Mouse (Mus musculus) spleen, adult 18-20 months (tissue): ENCODE data around the gene Fuk.
A peak's percentile ranks its signal among the peaks of the same experiment; 100 is the strongest.
"Not testable (repeated sequence)": the region's sequence is repeated elsewhere in the genome, so short reads cannot be mapped to it uniquely, and the experiment has no call there.

Experiments
- DNase-seq, 2 experiments: peaks; one replicate each; pipeline ENCODE4 v3.0.0; 2022; ENCODE audit warnings: mixed read lengths in 2 of 2

Fuk gene

DNA sequence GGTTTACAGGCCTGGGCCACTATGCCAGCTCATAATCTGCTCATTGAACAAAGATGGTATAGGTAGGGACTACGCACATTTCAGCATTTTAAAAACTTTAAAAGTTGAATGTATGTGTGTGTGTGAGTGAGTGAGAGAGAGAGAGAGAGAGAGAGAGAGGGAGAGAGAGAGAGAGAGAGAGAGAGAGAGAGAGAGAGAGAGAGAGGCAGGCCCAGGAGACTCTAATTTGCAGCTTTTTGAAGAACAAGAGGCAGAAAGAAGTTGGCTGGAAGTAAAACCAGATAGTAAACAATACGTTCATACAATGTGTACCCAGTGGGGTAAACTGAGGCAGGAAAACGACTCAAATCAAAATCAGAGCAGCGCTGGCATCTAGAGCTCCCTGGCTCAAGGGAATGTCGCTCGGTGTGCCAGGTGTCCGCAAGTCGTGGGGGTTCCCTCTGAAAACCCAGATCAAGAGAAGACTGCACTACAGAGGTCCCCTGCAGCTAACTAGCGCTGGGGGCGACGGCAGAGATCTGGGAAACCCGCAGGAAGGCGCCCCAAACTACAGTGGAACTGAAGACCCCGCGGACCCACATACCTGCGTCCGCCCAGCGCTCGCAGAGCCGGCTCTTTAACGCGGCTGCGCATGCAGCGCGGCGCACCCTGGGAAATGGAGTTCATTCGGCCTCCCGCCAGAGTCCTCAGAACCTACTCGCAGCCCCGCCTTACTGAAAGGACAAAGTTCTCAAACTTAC is at the start of gene Fuk:
Gene Fuk (minus strand): TSS at position 650 of the 740 bp plus-strand sequence.
- DNase-seq: peak; percentile 64 to 80

DNA sequence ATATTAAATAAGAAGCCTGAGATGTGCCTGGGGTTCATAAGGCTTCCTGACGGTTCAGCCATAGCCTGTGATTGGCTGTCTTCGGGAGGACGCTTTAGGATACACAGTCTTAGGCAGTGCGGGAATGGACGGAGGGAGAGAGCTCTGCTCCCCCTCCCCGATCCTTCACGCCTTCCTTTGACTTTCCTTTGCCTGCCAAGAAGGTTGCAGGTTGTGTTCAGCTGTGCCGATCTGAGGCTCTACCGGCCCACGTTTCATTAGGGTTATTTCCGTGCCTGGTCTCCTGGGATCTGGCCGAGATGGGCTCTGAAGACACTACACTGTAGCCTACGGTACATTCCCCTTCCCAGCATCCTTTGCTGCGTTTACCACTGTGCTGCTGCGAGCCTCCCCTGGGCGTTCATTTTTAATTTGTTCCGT is 47.8 kb upstream of the Fuk start:
- peak; percentile 59 to 65 for DNase-seq

DNA sequence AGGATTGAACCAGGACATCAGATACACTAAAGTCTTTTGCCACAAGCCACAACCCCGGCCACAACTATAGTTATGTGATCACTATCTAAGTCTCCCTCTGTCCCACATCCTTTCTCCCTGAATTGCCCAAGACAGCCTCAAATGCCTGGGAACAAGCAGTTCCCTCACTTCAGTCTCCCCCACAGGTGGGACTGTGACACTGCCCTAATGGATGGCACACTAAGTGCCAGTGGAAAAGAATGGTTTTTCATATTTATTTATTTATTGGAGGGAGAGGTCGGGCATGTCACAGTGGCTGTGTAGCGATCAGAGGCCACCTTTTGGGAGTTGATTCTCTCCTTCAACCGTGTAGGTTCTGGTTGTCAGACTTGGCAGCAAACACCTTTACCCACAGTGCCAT is 43.4 kb upstream of the Fuk start:
- DNase-seq: no peak

DNA sequence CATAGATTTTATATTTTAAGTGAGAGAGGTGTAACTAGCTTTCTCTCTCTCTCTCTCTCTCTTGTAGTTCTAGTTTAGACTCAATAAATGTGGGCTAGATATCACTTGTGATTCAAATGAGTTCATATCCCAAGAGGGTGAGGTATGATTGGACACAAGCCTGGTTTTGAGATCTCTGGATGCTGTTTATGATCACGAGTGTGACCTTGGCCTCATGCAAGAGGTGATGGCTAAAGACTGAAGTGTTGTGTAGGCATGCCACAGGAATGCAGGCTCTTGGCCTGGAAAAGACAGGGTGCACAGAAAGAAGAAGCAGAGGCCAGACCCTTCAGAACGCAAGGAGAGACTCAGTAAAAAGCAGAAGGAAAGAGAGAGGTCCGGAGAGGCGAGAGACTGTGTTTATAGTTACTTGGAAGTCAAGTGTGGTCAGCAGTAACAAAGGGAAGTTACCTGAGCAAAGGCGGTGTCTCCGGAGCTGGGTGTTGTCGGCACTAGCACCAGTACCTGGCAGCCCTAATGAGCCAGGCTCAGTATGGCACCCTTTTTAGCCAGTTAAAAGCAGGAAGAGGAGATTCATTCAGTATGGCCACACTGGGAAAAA is 42.1 kb upstream of the Fuk start:
- no peak for DNase-seq

DNA sequence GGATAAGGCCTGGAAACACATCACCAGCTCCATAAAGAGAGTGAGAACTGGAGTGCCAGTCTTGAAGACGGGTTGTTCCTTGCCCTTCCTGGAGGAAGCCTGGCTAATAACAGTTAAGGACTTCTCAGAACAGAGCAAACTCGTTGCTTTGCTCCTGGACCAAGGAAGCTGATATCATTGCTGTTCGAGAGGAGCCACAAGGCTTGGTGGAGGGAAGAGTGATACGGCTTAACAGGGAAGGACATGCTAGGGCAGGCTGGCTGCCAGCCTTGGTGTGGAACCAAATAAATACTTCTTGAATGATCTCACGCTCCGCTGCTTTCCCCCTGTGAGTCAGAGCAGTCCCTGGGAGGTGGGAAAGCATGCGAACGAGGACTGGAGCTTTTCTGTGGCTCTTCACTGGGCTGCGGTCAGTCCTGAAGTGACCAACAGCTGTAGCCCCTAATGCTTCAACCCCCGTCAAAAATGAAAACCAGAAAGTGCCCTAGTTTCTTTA is 39.2 kb upstream of the Fuk start:
- DNase-seq: no peak

DNA sequence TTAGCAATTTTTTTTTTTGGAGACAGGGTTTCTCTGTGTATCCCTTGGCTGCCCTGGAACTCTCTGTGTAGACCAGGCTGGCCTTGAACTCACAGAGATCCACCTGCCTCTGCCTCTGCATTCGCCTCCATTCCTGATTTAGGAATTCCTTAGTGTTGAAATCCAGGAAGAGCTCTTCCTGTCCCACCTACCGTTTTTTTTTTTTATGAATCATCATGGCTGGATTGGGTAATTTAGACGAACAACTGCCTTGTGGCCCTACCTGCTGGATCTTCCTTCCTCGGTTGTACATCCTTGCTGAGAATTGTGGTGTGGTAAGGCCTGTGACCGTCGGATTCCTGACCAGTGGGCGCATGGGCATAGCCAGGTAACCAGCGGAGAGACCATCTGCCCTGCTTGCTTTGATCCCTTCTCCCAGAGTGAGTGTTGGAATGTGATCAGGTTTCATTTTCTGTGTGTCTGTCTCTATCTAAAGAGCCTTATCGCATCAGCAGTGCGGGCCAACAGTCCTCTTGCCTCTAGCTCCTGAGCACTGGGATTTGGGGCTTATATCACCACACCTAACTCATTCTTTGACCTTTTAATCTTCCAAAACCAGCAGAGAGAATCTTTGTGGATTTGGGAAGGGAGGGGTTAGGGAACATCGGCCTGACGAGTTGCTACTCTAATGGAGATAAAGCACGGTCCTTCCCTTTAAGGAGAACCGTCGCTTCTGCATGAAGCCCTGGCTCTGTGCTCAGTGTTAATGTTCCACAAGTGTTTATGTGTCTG is 38.6 kb upstream of the Fuk start:
- no peak for DNase-seq

DNA sequence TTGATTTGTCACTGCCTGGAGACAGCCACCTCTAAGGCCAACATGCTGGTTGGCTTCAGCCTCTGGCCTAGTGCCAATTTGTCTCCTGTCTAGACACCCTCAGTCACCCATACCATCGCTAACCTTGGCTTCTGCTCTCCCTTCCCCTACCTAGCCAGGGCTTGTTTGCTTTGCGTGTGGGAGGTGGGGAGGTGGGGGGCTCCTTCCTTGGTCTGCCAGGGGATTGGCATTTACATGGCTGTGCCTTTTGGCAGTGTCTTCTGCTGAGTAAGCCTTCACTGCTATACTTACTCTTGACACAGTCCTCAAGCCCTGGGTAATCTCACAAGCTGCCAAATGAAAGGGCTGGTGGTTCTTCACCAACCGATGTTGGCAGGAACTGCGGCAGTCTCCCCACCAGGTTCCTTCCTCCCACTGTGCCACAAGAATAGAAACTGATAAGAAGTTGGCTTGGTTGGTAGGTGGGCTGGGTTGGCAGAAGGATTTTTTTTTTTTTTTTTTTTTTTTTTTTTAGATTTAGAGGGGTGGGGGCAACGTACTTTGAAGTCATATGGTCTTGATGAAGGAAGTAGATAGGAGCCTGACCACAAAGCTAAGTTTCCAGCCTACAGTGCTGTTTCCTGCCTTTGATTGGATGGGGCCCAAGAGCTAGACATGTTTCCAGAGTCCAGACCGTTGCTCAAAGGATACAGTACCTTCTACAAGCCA is 36.7 kb upstream of the Fuk start:
- DNase-seq: peak in 1 of 2 experiments; percentile 20

DNA sequence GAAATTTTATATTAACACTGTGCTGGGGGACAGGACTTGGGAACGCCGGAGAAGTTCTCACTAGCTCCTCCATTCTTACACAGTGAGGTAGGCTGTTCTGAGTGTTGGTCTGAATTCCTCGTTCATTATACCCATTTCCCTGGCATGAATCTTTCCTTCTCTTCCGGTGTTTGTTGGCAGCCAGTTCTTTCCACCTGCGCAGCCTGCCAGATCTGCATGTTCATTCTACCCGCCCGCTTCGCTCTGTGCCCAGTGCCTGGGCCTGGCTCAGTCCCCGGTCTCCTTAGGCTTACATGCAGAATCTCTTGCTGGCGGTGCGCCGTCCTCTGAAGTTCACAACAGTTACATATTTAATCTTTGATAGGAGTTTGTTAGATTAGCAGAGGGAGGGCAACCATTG is 33.9 kb upstream of the Fuk start:
- no peak for DNase-seq

DNA sequence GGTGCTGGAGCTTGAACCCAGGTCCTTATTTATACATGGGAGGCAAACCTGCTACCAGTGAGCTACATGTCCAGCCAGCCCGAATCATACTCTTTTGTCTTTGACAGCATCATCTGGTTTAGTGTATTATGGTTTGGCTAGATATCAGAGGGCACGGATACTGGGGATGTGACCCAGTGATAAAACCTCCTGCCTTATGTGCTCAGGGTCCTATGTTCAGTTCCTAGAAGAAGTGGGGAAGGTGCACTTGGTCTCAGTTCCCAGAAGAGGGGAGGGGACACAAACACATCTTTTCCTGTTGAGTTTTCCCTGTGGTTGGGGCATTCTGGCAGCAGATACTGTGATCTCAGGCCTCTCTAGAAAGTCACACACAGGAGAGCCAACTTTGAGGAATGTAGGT is 31.0 kb upstream of the Fuk start:
- no peak for DNase-seq

DNA sequence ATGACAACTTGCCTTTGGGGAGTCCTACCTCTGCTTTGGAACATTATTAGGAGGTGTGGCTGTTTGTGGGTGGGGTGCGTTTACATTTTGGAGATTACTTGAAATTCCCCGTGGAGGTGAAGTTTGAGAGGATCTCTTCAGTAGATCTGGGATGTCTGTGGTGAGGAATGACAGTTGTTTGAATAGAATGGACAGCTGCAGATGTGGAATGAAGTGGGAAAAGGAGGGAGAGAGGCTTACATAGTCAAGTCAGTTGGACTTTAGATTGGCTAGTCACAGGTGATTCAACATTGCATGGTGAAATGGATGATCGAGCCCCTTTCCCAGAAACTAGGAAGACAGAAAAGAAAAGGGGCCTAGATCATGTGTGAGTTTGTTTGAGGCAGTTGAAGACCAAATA is 30.2 kb upstream of the Fuk start:
- DNase-seq: no peak

DNA sequence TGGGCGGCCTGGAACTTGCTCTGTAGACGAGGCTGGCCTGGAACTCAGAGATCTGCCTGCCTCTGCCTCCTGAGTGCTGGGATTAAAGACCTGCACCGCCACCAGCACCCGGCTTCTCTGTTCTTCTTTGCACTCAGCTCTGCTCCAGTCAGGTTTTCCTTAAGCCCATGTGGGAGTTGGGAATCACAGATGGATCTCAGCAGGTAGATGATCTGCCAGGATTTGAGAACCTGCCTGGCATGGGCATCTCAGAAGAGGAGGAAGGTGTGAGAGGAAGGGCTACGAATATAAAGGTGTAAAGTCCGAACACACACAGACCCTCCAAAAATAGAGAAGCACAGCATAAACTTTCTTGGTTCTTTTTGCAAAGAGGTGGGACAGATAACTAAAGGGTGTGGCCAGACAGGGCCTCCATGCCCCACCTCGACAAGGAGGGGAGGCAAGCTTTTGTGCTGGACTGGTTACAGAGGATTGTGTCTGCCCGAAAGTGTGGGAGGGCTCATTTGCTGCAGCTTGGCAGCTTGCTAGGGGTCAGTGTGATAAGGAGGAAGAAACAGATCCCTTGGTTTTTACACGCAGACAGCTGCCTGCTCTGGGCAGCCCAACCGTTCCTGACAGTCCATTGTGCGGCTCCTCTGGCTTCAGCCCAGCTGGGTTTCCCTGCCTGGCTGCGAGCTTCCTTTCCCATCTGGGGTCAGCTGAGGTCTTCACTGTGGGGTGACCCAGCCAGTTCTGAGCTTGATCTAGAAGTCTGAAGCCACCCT is 29.1 kb upstream of the Fuk start:
- no peak for DNase-seq

DNA sequence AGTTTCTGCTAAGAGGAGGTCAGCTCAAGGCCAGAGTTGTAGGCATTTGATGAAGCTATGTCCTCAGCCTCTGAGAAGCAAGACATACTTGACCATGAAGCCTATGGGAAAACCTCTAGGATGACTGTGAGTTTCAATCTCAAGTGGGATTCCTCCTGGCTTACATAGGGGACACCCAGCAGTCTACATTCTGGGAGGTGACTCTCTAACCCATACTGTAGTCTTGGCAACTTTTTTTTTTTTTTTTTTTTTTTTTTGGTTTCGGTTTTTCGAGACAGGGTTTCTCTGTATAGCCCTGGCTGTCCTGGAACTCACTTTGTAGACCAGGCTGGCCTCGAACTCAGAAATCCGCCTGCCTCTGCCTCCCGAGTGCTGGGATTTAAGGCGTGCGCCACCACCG is 27.4 kb upstream of the Fuk start:
- not testable (repeated sequence) for DNase-seq

DNA sequence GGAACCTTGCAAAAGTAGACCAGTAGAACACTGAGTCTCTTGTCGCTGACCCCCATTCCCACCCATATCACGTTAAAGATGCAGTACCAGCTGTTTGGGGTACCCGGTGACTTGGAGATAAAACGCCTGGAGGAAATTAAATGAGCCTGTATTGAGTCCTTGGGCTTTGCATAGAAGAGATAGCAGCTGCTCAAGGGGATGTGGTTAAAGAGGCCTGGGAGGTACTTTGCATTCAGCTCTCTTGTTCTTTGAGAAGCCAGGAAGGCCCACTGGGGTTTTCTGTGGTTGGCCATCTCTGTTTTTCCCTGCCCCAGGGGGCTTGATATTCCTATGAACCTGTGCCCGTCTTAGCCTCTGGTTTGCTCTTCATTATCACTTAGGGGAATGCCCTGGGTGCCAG is 26.8 kb upstream of the Fuk start:
- no peak for DNase-seq

DNA sequence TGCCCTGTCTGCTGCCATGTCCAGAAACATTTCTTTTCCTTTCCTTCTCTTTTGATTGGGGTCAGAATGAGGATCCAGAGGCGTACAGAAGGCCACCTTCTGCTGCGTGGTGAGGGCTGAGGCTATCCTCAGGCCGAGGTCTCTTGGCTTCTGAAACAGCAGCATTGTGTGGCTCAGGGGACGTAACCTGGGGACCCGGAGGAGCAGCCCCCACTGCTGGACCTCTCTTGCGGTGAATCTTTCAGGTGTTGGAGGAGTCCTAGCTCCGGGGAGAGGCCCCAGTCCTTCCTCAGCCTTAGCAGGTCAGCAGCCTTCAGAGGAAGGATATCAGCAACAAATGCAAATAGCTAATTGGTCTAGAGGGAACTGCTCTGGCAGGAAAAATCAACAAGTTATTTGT is 26.1 kb upstream of the Fuk start:
- DNase-seq: no peak

DNA sequence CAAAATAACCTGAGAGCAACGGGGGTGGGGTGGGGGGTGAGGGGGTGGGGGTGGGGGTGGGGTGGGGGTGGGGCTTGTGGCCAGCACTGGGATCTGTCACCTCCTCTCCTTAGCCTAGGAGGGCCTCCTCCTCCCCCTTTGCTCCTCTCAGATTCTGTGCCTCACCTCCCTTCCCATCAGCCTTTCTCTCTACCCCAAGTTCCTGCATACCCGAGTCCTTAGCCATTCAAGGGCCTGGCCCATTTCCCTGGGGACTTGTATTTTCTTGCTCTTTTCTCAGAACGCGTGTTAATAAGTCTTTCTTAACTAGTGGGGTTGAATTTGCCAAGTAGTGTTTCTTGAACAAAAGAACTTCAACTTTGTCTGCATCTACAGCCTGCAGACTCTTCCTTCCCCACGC is 24.4 kb upstream of the Fuk start:
- no peak for DNase-seq

DNA sequence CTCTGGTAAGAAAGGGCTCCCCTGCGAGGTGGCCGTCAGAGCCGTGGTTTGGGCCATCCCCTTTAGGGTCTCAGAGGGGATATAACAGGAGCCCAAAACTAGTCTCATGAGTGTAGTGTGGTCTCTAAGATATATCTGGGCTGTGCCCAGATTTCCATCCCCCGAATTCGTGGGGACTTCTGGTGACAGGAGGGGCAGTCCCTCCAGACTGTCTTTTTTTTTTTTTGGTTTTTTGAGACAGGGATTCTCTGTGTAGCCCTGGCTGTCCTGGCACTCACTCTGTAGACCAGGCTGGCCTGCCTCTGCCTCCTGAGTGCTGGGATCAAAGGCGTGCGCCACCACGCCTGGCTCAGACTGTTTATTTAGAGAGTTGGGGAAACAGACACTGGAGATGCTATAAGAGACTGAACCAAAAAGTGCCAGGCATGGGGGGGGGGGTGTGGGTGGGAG is 23.4 kb upstream of the Fuk start:
- no peak for DNase-seq

DNA sequence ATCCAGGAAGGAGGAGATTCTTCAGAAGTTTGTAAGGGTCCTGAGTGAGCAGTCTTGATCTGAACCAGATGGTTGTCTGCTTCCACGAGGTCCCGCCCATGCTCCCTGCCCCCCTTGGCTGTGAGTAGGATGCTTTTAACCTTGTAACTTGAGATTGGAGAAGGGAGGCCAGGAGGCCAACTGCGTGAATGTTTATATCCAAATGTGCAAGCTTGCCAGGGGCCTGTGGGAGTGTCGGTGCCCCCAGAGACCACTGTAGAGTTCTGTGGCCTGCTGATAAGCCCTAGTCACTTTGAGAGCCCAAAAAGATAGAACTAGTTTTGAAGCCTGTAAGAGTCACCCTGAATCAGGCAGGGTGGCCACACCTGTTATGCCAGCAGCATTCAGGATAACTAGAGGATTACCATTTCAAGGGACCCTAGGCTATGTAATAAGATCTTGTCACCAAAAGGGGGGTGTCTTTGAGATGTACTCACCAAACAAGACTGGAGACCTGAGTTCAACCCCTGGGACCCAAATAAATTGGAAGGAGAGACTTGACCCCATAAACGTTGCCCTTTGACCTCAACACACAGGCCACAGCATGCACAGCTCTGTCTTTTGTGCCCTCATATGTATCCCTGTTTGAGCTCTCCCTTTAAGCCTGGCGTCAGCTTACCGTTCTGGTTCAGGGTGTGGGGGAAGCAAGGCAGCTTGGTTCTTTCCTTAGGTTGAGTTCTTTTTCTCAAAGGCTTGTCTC is 19.4 kb upstream of the Fuk start:
- DNase-seq: no peak

DNA sequence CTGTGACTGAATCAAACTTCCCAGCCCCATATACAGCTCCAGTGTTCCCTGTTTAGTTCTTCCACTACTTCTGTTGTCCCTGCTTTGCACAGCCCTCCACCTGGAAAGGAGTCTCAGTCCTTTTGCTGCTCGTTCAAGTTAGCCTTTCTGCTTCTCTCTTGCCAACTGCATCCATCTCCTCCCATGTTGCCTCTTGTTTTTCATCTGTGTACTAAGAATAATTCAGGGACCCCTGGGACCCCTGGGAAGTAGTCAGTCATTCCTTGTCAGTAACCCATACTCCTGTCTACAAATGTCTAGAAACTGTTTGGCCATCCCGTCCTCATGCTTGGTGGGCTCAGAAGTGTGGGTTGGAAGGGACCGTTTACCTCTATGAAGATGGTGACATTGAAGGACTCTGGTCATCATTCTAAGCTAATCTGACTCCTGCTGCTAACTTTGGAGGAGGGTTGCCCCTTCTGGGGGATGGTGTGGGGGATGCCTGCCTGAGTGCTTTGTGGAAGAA is 18.5 kb upstream of the Fuk start:
- DNase-seq: no peak

DNA sequence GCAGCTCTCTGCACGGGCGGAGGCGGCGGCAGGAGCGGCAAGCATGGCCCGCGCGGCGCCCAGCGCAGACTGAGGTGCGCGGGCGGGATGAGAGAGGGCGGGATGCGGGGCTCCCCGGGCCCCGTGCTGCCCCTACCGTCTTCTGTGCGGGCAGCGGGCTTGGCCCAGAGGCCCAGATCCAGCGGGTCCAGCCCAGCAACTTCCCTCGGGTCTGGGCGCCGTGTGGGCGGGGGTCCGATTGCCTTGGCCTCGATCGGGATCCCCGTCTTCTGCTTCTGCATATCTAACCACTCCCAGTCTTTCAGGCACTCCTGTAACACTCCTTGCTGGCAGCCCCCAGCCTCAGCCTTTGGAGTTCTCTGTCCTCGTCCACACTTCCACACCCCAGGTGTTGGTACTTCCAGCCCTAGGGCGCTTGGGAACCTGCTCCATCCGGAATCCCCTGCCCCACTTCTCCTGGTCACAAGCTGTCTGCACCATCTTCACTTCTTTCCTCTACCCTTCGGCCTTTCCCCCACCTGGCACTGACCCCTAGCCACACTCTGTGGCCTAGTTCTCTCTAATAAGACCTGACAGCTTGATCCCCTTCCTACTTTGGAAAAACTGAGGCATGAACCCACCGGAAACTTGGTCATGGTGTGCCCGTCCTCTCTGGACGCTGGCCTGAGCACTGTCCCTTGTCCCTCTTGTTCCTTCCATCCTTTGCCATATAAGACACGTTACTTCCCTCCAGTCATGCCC is 17.9 kb upstream of the Fuk start:
- no peak for DNase-seq

DNA sequence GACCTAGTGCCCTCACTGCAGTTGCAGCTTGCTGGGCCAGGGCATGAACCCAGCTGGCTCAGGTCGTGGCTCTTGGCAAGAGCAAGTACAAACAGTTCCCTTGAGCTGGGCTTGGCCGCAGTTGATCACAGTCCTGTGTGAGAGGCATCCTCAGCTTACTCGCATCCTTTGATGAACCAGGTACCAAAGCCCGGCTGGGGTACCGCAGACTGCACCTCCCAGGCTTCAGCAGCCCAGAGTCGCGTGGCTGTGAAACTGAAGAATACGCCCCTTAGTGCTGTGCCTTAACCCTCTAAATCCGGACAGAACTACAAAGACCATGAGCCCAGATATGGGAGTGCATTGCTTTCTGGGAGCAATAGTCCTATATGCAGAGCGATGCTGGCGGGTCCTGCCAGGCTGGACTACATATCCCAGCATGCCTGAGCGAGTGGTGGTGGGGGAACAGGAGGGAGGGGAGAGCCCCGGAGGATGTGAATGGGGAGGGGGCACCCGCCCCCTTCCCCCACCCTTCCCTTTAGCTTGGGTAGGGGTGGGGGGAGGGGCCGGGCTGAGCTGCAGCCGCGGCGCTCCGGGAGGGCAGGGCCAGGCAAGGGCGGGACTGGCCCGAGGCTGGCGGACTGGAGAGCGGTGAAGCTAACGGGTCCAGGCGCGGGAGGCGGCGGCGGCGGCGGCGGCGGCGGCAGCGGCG is 17.2 kb upstream of the Fuk start, which contains the start of gene St3gal2:
Gene St3gal2 (plus strand): TSS at position 582 of the 691 bp plus-strand sequence.
- DNase-seq: peak; percentile 73 to 82
